Mouse (Mus musculus) gastrocnemius, postnatal 14 days (tissue): ENCODE measurements around the gene Kcnk2. TPM values are rescaled to one million over a fixed set of nuclear protein-coding genes. Genes with fewer than 3 reads are reported as not detected.
"Not testable (repeated sequence)": the region's sequence is repeated elsewhere in the genome, so short reads cannot be mapped to it uniquely, and the experiment has no call there.

Experiments
- DNase-seq: peaks from one replicate; pipeline ENCODE4 v3.0.0; 2021; ENCODE audit warnings: mixed read lengths
- intact Hi-C: fragments of 180-260 bp; cut with DNase I; formaldehyde crosslinking; loops from one replicate; pipeline ENCODE4 v1.15.1; 2025; ENCODE audit warnings: low total_unique reads
- total RNA-seq, 2 experiments: library from RNA; stranded (reverse); gene quantifications; 2 replicates each; pipeline ENCODE4 v1.2.3; 2021

Gene Kcnk2
- total RNA-seq, 2 experiments from 2014 or later, result 2.1 to 2.5 TPM

DNA sequence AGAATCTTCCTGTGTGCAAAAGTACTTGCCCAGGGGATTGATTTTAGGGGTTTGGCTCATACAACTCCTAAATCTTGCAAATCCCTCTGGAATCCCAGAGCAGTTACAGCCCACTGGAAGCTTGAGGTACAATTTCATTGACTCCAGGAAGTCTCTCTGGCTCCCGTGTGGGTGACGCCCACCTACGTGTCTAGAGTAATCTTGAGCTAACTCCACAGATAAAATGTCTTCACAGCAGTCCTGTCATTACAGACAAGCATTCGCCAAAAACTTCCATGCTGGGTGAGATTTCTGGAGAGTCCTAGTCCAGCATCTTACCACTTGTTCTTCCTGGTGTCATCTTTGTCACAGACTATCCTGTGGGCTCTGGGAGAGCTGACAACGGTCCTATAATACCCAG, 56.9 kb downstream of the Kcnk2 start:
- intact Hi-C loops, result no loop called here
- DNase-seq, result no peak

DNA sequence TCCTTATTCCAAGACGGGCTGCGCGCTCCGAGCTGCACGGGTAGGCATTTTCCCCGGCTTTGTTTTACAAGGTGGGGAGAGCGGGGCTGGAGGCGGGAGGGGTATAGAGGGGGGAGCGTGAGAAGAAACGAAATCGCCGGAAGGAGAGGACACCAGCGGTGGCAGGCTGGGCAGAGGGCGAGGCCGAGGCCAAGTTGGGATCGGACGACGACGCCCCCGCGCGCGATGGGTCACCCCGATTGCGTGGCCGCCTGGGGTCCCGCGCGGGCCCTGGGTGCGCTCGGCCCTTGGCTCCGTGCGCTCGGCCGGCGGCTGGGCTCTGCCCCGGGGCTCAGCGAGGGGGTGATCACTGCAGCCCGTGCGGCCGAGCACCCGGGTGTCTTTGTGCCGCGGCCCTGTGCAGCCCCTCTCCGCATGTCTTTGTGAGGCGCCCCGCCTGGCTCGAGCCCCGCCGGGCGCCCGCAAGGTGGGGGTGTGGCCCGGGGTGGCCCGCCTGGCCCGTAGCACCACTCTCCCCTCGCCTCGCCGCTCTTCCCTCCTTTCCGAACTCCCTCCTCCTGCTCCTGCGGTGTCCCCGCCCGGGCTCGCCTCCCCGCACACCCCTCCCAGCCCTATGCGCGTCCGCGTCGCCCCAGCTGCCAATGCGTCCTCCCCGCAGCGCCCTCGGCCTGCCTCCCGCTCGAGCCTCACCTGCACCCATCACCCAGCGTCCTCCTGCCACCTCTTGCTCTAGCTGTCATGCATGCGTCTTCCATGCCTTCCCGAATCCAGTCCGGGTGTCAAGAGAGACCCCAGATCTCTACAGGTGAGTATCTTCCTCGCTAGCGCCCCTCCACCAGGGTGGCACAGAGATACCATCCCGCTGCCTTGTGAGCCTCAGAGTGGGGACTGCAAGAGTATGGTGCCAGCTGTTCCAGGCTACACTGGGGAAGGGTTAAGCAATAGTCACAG, 58.5 kb downstream of the Kcnk2 start:
- intact Hi-C loops, result no loop called here
- DNase-seq, result peak; percentile 28

DNA sequence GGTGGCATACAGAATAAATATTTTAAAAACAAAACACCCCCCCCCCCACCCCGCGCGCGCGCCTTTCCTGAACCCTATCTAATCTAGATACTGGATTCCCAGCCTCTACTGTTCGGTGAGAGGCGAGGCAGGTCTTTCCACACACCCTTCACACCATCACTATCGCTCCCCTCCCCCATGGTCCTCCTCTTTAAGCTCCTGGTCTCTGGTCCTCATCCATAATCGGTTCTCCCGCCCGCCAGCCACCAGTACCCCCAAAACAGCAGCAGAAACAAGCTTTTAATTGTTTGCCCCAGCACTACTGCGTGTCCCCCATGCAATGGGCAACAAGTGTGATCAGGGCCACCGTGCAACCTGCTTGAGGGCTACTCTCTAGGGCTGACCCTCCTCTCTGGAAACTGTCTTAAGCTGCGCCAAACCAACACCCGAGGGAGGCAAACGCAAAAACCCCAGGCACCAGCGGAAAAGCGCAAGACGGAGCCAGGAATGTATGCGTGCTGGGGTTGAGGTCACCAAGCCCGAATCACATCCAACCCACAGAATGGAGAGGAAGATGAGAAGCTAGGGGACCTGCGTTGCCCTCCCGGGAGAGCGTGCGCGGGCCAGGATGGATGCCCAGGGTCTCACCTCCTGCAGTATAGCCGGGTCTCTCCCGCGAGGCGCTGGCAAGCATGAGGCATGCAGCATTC, 59.5 kb downstream of the Kcnk2 start:
- DNase-seq, result no peak
- intact Hi-C loops, result no loop called here

DNA sequence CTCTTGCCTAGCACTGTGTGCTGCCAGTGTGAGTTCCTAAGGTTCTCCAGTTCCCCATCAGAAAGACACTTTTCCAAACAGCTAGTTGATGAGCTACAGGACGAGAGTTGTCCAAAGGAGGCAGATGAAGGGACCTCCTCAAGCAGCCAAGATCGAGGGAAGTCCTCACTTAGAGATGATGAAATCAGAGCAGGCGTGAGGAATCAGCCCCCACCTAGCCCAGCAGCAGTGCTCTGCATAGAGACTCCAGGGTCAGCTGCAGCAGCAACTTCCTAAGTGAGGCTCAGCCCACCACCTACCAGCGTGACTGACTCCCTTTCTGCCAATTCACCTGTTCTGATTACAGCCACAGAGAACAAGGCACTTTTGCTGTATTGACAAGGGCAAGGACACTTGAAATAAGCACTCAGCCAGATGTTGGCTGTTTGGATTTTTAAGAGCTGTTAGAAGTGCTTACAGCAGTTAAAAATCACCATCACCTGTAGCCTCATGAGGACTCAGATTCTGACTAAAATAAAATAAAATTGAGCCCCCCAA, 60.6 kb downstream of the Kcnk2 start:
- DNase-seq, result no peak
- intact Hi-C loops, result no loop called here

DNA sequence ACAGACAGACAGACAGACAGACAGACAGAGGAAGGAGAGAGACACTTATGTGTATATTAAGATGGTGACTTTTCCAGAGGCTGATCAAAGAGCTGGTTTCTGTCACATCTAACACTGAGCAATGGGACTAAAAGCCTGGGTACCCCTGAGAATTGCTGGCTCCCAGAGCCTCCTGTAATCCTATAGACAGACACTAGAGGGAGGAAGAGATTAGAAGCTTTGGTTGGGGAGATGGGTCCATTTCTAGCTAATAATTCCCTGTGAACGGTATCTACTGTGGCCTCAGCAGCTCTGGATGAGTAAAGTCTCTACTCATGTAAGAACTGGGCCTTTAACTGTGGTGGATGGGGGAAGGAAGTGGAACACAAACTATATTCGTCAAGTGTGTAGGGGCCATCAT, 86.2 kb downstream of the Kcnk2 start:
- no peak for DNase-seq
- intact Hi-C loops, result no loop called here

DNA sequence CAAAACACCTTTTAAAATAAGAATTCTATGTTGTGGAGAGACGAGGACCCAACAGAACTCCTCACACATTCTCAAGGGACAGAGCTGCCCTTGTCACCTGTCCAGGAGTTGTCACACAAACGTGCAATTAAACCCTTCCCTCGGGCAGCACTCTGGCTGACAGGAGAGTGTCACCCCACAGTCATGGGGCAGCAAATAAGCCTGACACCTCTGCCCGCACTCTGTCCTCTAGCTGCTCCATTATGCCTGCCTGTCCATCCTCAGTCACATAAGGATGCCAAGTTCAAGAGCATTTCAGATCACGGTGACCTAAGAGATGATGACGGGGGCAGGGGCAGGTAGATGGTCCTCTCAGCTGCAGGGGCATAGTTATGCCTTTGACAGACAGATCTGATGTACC, 87.6 kb downstream of the Kcnk2 start:
- intact Hi-C loops, result no loop called here
- DNase-seq, result no peak

DNA sequence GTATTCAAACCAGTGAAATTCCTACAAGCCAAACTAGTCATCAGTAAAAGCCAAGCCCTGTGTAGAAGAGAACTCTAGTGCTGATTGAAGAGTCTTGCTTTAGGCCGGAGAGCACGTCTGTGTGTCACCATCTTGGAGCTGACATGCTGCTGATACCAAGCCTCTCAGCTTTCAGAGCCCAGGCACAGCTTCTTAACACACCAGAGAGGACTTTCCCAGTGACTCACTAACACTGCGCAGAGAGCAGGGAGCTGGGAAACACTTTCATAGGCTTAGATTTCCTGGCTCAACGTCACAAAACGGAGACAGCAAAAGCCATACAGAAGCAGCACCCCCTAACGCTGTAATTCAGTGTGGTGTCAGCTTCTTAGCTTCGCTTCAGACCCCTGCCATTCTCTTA, 88.3 kb downstream of the Kcnk2 start:
- intact Hi-C loops, result no loop called here
- DNase-seq, result no peak

DNA sequence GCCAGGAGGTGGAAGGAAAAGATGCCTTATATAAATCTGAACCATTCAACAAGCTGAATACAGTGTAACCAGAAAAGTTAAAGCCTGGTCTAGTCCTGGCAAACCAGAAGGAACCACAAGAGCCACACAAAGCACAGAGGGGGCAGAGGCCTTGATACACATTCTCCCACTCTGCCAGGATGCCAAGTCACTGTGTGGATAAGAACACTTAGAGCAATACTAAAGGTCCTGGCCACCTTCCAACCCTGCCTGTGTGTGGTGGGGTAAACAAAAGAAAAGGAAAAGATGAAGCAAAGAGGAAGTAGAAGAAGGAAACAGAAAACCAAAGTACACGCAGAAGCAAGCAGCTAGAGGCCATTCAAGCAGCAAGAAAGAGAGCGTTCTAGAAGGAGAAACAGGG, 91.9 kb downstream of the Kcnk2 start:
- intact Hi-C loops, result no loop called here
- no peak for DNase-seq

DNA sequence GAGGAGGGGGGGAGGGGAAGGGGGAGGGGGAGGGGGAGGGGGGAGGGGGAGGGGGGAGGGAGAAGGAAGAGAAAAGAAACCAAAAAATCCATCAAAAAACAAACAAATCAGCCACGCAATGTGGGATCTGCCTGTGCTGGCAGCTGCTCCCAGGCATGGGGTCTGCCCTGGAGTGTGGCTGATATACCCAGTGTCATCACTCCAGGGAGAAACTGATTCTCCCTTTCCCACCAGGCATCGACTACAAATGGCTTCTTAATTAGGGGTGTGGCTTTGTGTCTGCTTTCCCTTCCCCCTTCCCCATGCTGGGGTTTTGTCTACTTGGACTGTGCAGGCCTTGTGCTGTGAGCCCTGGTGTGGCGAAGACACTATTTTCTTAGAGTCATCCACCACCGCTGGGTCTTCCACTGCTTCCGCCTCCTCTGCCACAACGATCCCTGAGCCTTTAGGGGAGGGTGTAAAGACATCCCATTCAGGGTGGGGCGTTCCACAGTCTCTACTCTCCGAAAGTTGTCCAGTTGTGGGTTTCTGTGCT, 97.0 kb downstream of the Kcnk2 start:
- intact Hi-C loops, result no loop called here
- DNase-seq, result no peak

DNA sequence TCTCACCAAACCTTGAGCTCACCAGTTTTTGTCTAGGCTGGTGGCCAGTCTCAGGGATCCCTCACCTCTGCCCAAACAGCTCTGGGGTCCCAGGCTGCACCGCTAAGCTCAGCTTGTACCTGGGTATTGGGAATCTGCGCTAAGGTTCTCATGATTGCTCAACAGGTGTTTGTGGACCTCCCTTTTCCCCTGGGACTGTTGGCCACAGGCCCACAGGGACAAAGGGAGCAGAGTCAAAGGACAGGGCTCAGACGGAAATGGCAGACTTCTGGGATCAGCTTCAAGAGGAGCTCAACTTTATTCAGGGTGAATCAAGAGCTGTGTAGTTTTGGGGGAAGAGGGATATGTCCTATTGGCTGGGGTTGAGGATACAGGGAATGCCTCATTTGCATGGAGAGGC, 99.1 kb downstream of the Kcnk2 start:
- no peak for DNase-seq
- intact Hi-C loops, result no loop called here

DNA sequence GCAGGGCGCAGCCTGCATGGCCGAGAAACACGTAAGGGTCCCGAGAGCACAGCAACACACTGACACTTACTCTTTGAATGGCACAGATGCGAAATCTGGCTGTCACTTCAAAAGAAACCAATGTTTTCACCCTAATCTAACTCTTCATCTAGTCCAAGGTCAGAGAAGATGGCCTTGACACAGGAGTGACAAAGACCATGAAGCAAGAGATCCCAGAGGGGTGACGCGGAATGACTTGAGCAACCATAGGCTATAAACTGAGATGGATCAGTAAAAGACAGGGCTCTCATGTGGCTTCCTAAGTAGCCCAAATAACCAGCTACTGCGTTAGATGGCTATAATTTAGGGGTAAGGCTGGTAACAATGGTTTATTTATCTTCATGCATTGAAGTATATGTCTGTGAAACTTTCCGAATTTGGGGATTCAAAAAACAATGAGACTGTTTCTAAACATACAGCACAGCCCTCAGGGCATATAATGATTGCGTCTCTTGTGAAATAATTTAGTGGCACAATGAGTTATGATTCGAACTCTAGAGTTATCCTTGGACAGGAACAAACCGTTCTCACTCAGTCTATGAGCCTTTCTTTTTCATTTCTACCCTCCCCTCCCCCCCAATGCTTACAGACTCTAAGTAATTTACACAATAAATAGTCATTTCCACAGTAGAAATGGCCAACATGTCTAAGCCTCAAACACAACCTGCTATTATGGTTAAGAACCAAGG, 108.2 kb downstream of the Kcnk2 start:
- intact Hi-C loops, result no loop called here
- no peak for DNase-seq

DNA sequence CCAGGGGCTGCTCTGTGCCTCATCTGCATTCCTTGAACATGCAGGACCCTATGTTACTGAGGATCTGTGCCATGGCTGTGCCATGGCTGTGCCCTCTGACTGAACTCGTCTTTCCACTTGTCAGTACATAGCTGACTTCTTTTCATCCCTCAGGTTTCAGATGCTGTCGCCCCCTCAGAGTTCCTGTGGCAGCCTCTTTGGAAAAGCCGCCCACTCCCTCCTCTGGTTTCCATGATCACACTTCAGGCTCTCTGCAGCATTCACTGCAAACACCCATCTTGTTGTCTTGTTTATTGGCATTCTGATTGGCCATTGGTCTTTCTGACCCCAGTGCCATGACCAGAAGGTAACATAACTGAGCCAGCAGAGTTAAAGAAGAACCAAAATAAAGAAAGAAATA, 111.2 kb downstream of the Kcnk2 start:
- DNase-seq, result no peak
- intact Hi-C loops, result no loop called here

DNA sequence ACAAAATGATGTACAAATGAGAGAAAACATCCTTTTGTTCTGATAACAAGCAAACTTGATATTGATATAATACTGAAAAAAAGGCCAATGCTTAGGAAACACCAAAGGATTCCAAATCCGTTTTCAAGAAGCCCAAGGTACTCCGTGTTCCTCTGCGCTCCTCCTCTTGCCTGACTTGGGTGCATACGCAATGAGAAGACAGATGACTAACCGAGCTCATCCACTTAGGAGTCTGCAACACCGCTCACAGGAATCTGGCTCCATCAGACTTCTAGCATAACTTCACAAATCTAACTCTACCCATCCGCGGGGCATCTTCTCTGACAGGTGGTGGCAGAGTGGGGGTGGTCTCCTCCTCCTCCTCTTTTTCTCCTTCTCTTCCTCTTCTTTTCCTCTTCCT, 113.1 kb downstream of the Kcnk2 start:
- intact Hi-C loops, result no loop called here
- DNase-seq, result no peak

DNA sequence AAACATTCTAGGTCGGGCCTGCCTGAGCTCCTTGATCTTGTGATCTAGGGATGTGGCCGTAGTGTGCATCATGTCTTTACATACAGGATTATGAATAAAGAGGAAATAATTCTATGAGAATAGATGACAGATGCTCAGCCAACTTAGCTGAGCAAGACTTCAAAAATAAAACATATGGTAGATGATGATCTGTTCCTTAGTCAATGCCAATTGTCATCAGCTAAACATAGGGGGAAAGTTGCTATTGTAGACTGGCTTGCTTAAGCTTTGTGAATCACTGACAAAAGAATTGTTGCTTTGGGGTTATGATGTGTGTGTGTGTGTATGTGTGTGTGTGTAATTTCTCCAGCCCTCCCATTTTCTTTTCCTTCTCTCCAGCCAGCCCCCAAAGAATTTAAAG, 129.8 kb downstream of the Kcnk2 start:
- DNase-seq, result no peak
- intact Hi-C loops, result no loop called here

DNA sequence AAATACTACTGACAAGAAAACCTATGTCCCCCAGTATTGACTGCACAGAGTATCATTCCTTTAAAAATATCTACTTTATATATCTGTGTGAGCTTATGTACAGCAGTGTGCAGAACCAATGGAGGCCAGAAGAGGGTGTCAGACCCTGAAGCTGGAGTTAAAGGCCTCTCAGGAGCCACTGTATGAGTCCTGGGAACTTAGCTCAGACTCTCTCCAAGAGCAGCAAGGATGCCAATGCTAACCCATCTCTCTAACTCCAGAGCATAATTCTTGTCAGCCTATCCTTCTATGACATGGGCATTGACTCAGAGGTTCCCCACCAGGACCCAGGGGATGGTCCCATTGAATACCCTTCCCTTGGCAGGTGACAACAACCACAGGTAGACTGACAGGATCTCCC, 148.4 kb downstream of the Kcnk2 start:
- DNase-seq, result no peak
- intact Hi-C loops, result no loop called here

DNA sequence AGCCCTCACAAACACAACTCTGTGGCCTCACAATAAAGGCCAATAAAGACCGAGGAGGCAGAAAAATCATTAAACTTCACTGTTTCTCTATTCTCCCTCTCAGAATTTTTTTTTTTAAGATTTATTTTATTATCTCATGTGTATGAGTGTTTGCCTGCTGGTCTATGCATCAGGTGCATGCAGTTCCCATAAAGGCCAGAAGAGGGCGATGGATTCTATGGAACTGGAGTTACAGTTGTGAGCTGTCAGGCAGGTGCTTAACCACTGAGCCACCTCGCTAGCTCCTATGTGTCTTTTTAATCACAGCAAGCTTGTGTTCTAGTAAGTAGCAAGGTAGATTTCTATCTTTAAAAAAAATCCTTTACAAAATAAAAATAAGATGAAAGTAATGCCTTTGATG, 148.9 kb downstream of the Kcnk2 start:
- intact Hi-C loops, result no loop called here
- no peak for DNase-seq

DNA sequence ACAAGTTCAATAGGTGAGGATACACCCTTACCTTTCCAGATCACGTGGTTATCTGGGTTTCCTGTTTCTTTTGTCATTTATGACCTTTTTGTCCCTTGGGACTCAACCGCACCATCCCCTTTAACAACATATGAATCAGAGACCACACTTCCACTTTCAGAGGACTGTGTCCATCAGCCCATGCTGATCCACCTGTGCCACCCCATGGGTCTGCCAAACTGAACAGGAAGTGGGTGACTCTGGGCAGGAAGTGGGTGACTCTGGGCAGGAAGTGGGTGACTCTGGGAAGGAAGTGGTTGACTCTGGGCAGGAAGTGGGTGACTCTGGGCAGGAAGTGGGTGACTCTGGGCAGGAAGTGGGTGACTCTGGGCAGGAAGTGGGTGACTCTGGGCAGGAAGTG, 158.9 kb downstream of the Kcnk2 start:
- DNase-seq, intact Hi-C loops: not testable (repeated sequence)

DNA sequence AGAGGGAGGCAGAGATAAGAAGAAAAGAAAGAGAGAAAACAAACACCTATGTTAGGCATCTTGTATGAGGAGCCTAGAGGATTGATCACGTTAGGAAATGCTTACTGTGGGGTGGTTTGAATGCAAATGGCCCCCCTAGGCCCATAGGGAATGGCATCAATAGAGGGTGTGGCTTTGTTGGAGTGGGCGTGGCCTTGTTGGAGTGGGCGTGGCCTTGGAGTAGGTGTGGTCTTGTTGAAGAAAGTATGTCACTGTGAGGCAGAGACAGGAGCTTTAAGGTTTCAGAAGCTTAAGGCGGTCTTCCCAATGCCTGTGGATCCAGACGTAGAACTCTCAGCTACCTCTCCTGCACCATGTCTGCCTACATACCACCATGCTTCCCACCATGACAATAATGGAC, 166.8 kb downstream of the Kcnk2 start:
- intact Hi-C loops, result no loop called here
- DNase-seq, result no peak

DNA sequence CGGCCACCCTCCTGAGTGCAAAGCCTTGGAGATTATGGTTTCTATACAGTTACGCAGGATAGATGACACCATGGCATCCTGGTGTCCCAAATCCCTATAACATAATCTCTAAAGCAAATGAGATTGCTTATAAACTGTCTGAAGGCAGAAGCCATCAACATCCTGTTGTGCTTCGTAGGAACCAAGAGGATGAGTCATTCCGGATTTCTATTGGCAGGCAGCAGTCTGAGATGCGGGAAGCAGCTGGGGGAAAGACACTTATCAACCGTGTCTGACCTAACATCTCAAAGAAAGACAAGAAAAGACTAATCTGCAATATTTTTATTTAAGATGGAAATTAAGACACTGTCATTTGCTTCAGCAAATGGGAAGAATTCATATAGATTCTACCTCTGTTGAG, 169.2 kb downstream of the Kcnk2 start:
- intact Hi-C loops, result no loop called here
- no peak for DNase-seq
